Mouse (Mus musculus): ENCODE measurements around the gene Olfr1095. TPM values are rescaled to one million over a fixed set of nuclear protein-coding genes. Genes with fewer than 3 reads are reported as not detected.

The Olfr1095 gene
- polyA plus RNA-seq (2014; fragmentation: Illumina TruSeq; extraction: RNeasy Lipid Tissue Mini Kit (QIAGEN cat#74804); ENCODE audit: low read depth, low replicate concordance) = not detected

DNA sequence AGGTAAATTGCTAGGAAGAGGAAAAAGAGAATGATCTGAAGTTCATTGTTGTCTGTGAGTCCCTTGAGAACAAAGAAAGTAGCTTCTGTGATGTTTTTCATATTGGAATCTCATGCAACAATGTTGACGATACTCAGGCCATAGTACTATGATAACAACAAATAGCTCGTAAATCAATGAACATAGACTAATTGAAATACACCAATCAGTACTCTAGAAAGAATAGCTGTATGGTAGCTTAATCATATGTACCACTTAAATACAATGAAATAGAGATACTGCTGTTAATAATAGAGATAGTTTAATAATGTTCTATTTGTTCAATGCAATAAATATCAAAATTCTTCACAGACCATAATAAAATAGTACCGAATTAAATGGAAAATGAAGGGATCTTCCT, at the start of gene Olfr1095:
Gene Olfr1095, minus strand, starts transcription at position 101 of the 400 bp plus-strand sequence.

GRCm38 (mm10) chr2:86892116-86892515, 40.6 kb upstream of the Olfr1095 start, which contains the start of gene Olfr1097:
TSS of gene Olfr1097 (minus strand) at chr2:86892216.

DNA sequence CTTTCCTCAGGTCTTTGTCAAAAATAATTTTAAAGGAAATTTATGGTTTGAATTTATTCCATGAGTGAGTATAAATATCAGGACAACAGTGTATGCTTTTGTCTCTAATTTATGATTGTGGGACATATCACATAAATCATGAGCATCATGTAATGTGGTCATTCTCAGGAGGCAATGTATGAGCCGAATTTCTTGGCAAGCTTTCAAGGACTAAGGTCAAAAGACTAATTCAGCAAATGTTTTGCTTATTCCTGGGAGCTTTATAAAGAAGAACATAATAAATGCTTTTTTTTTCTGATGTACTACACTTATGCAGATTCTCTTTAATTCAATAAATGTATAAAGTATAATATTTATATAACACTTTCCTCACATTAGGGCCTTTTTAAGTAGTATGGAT, 23.2 kb upstream of the Olfr1095 start, which contains the start of gene Gm13723:
Gene Gm13723, minus strand, starts transcription at position 101 of the 400 bp plus-strand sequence.

GRCm38 (mm10) chr2:86824363-86824762, 27.1 kb downstream of the Olfr1095 start, which contains the start of gene Olfr1094:
TSS of gene Olfr1094 (plus strand) at chr2:86824663.

DNA sequence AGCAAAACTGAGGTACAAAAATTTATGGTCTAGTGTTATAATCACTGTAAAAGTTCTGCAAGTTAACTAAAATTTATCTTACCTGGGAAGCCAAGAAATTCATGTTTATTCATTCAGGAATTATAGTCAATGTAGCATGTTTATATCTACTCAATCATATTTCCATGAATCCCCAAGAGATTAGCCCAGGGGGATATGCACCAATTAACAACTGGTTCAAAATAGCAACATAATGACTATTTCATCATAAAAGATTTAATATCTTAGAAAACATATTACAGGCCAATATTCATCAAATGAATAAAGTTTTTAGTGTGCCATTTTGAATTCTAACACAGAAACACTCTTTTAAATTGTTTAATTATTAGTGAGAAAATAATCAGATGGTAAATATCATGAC, 41.6 kb downstream of the Olfr1095 start, which contains the start of gene Olfr141:
Gene Olfr141, minus strand, starts transcription at position 101 of the 400 bp plus-strand sequence.

Other genes starting within 250 kb of the Olfr1095 start
- gene Olfr1084, start 212.0 kb downstream of the Olfr1095 start, polyA plus RNA-seq (2014; fragmentation: Illumina TruSeq; extraction: RNeasy Lipid Tissue Mini Kit (QIAGEN cat#74804); ENCODE audit: low read depth, low replicate concordance) = not detected
- not detected for gene Olfr1085, start 189.7 kb downstream of the Olfr1095 start, polyA plus RNA-seq (2014; fragmentation: Illumina TruSeq; extraction: RNeasy Lipid Tissue Mini Kit (QIAGEN cat#74804); ENCODE audit: low read depth, low replicate concordance)
- not detected for gene Olfr1086, start 171.6 kb downstream of the Olfr1095 start, polyA plus RNA-seq (2014; fragmentation: Illumina TruSeq; extraction: RNeasy Lipid Tissue Mini Kit (QIAGEN cat#74804); ENCODE audit: low read depth, low replicate concordance)
- gene Olfr1087, start 153.3 kb downstream of the Olfr1095 start, polyA plus RNA-seq (2014; fragmentation: Illumina TruSeq; extraction: RNeasy Lipid Tissue Mini Kit (QIAGEN cat#74804); ENCODE audit: low read depth, low replicate concordance) = not detected
- gene Olfr1089, start 118.0 kb downstream of the Olfr1095 start, polyA plus RNA-seq (2014; fragmentation: Illumina TruSeq; extraction: RNeasy Lipid Tissue Mini Kit (QIAGEN cat#74804); ENCODE audit: low read depth, low replicate concordance) = not detected
- not detected for gene Olfr1090, start 92.7 kb downstream of the Olfr1095 start, polyA plus RNA-seq (2014; fragmentation: Illumina TruSeq; extraction: RNeasy Lipid Tissue Mini Kit (QIAGEN cat#74804); ENCODE audit: low read depth, low replicate concordance)
- gene Olfr1093, start 69.2 kb downstream of the Olfr1095 start, polyA plus RNA-seq (2014; fragmentation: Illumina TruSeq; extraction: RNeasy Lipid Tissue Mini Kit (QIAGEN cat#74804); ENCODE audit: low read depth, low replicate concordance) = not detected
- gene Olfr141, start 41.7 kb downstream of the Olfr1095 start, polyA plus RNA-seq (2014; fragmentation: Illumina TruSeq; extraction: RNeasy Lipid Tissue Mini Kit (QIAGEN cat#74804); ENCODE audit: low read depth, low replicate concordance) = not detected
- not detected for gene Olfr1094, start 27.0 kb downstream of the Olfr1095 start, polyA plus RNA-seq (2014; fragmentation: Illumina TruSeq; extraction: RNeasy Lipid Tissue Mini Kit (QIAGEN cat#74804); ENCODE audit: low read depth, low replicate concordance)
- gene Gm13723, start 23.1 kb upstream of the Olfr1095 start, polyA plus RNA-seq (2014; fragmentation: Illumina TruSeq; extraction: RNeasy Lipid Tissue Mini Kit (QIAGEN cat#74804); ENCODE audit: low read depth, low replicate concordance) = not detected
- gene Olfr1097, start 40.5 kb upstream of the Olfr1095 start, polyA plus RNA-seq (2014; fragmentation: Illumina TruSeq; extraction: RNeasy Lipid Tissue Mini Kit (QIAGEN cat#74804); ENCODE audit: low read depth, low replicate concordance) = not detected
- gene Olfr1098, start 72.8 kb upstream of the Olfr1095 start, polyA plus RNA-seq (2014; fragmentation: Illumina TruSeq; extraction: RNeasy Lipid Tissue Mini Kit (QIAGEN cat#74804); ENCODE audit: low read depth, low replicate concordance) = not detected
- gene Olfr1099, start 109.0 kb upstream of the Olfr1095 start, polyA plus RNA-seq (2014; fragmentation: Illumina TruSeq; extraction: RNeasy Lipid Tissue Mini Kit (QIAGEN cat#74804); ENCODE audit: low read depth, low replicate concordance) = not detected
- gene Olfr1100, start 128.3 kb upstream of the Olfr1095 start, polyA plus RNA-seq (2014; fragmentation: Illumina TruSeq; extraction: RNeasy Lipid Tissue Mini Kit (QIAGEN cat#74804); ENCODE audit: low read depth, low replicate concordance) = not detected
- not detected for gene Olfr1101, start 139.5 kb upstream of the Olfr1095 start, polyA plus RNA-seq (2014; fragmentation: Illumina TruSeq; extraction: RNeasy Lipid Tissue Mini Kit (QIAGEN cat#74804); ENCODE audit: low read depth, low replicate concordance)
- gene Olfr1102, start 146.7 kb upstream of the Olfr1095 start, polyA plus RNA-seq (2014; fragmentation: Illumina TruSeq; extraction: RNeasy Lipid Tissue Mini Kit (QIAGEN cat#74804); ENCODE audit: low read depth, low replicate concordance) = not detected
- not detected for gene Olfr1104, start 175.4 kb upstream of the Olfr1095 start, polyA plus RNA-seq (2014; fragmentation: Illumina TruSeq; extraction: RNeasy Lipid Tissue Mini Kit (QIAGEN cat#74804); ENCODE audit: low read depth, low replicate concordance)
- gene Olfr1105, start 184.8 kb upstream of the Olfr1095 start, polyA plus RNA-seq (2014; fragmentation: Illumina TruSeq; extraction: RNeasy Lipid Tissue Mini Kit (QIAGEN cat#74804); ENCODE audit: low read depth, low replicate concordance) = not detected
- gene Olfr1106, start 200.6 kb upstream of the Olfr1095 start, polyA plus RNA-seq (2014; fragmentation: Illumina TruSeq; extraction: RNeasy Lipid Tissue Mini Kit (QIAGEN cat#74804); ENCODE audit: low read depth, low replicate concordance) = not detected
- gene Olfr1107, start 224.1 kb upstream of the Olfr1095 start, polyA plus RNA-seq (2014; fragmentation: Illumina TruSeq; extraction: RNeasy Lipid Tissue Mini Kit (QIAGEN cat#74804); ENCODE audit: low read depth, low replicate concordance) = not detected
- not detected for gene Olfr1109, start 244.3 kb upstream of the Olfr1095 start, polyA plus RNA-seq (2014; fragmentation: Illumina TruSeq; extraction: RNeasy Lipid Tissue Mini Kit (QIAGEN cat#74804); ENCODE audit: low read depth, low replicate concordance)

Data from sigmoid colon, adult 10 weeks (tissue).